Mouse (Mus musculus) leukemia stem cell, adult 10-12 weeks (primary cell): ENCODE data around the gene Pou3f4. TPM values are rescaled to one million over a fixed set of nuclear protein-coding genes. Genes with fewer than 3 reads are reported as not detected.

Experiments used
- polyA plus RNA-seq: library from polyadenylated mRNA; stranded (reverse); fragments of >175 nt; gene quantifications from 2 replicates; pipeline ENCODE4 v1.2.3, GENCODE M21; 2012; ENCODE audit warnings: low replicate concordance

Pou3f4 gene
- not detected in 2 replicates for polyA plus RNA-seq

DNA sequence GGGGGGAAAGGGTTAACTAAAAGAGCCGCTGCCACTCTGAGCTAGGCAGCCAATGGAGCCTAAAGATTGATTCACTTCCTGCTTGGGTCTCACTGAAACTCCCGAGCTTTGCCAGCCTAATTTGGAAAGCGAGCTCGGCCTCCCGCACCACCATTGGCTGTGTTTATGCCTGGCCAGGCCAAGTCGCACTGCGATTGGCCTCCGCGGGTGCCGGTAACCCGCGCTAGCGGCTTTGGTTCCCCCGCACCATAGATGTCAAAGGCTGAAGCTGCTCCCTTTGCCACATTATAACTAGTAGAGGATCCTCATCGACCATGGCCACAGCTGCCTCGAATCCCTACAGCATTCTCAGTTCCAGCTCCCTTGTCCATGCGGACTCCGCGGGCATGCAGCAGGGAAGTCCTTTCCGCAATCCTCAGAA is at the start of gene Pou3f4:
Pou3f4 (plus strand) TSS at position 130 of the 421 bp plus-strand sequence.

